Mouse (Mus musculus): Measurements from ENCODE around the gene Trpm2. TPM values are rescaled to one million over a fixed set of nuclear protein-coding genes. Genes with fewer than 3 reads are reported as not detected.

Trpm2 gene
- polyA plus RNA-seq, 1 experiment from 2014 or later: 18.1 TPM

GRCm38 (mm10) chr10:77902894-77903715 lies 67.3 kb downstream of the Trpm2 start:
- peak; percentile 21 for DNase-seq (ENCODE audit: low spot score)

GRCm38 (mm10) chr10:77902211-77902893 lies 68.0 kb downstream of the Trpm2 start, which contains the start of gene Lrrc3:
Gene Lrrc3, minus strand, starts transcription at chr10:77902536.
- DNase-seq (ENCODE audit: low spot score): peak; percentile 13

GRCm38 (mm10) chr10:77901871-77902210 lies 68.5 kb downstream of the Trpm2 start:
- no peak for DNase-seq (ENCODE audit: low spot score)

- DNase-seq (ENCODE audit: low spot score): no peak
Observed at GRCm38 (mm10) chr10:77900903-77901818, 69.2 kb downstream of the Trpm2 start.

- no peak for DNase-seq (ENCODE audit: low spot score)
Observed at GRCm38 (mm10) chr10:77900126-77900525, 70.2 kb downstream of the Trpm2 start.

- no peak for DNase-seq (ENCODE audit: low spot score)
Observed at GRCm38 (mm10) chr10:77895562-77895961, 74.8 kb downstream of the Trpm2 start.

- DNase-seq (ENCODE audit: low spot score): no peak
Observed at GRCm38 (mm10) chr10:77890987-77891565, 79.3 kb downstream of the Trpm2 start.

- no peak for DNase-seq (ENCODE audit: low spot score)
Observed at GRCm38 (mm10) chr10:77886007-77886747, 84.2 kb downstream of the Trpm2 start.

GRCm38 (mm10) chr10:77882553-77882952 lies 87.8 kb downstream of the Trpm2 start:
- no peak for DNase-seq (ENCODE audit: low spot score)

GRCm38 (mm10) chr10:77880305-77880704 lies 90.1 kb downstream of the Trpm2 start:
- no peak for DNase-seq (ENCODE audit: low spot score)

- peak; percentile 11 for DNase-seq (ENCODE audit: low spot score)
Observed at GRCm38 (mm10) chr10:77878985-77879384, 91.4 kb downstream of the Trpm2 start.

- no peak for DNase-seq (ENCODE audit: low spot score)
Observed at GRCm38 (mm10) chr10:77869651-77870050, 100.7 kb downstream of the Trpm2 start.

- no peak for DNase-seq (ENCODE audit: low spot score)
Observed at GRCm38 (mm10) chr10:77867546-77867945, 102.8 kb downstream of the Trpm2 start.

GRCm38 (mm10) chr10:77864762-77865143 lies 105.6 kb downstream of the Trpm2 start:
- no peak for DNase-seq (ENCODE audit: low spot score)

- peak; percentile 34 for DNase-seq (ENCODE audit: low spot score)
Observed at GRCm38 (mm10) chr10:77864067-77864761, 106.1 kb downstream of the Trpm2 start.

- no peak for DNase-seq (ENCODE audit: low spot score)
Observed at GRCm38 (mm10) chr10:77861675-77862074, 108.7 kb downstream of the Trpm2 start, which contains the start of gene Gm3285. Gene Gm3285, plus strand, starts transcription at chr10:77861975.
